Mouse (Mus musculus) intestine, postnatal 0 days (tissue): ENCODE data around the gene Fkbp2. TPM values are rescaled to one million over a fixed set of nuclear protein-coding genes. Genes with fewer than 3 reads are reported as not detected.

ENCODE experiments used
- ATAC-seq: fragments of 200-750 bp; cut with Nextera tagmentation; 2 replicates; pipeline ENCODE4 v1.8.0; 2017; ENCODE audit warnings: mild to moderate bottlenecking, moderate TSS enrichment, moderate library complexity
- H3K27ac ChIP-seq: fragments of 300-500 bp; sonication (generic); 2 replicates; pipeline ENCODE4 v1.5.1; 2014; ENCODE audit warnings: mild to moderate bottlenecking, low read depth, low read length, moderate library complexity
- H3K27me3 ChIP-seq: fragments of 300-500 bp; sonication (generic); replicated peaks from 2 replicates; pipeline ENCODE4 v1.6.1; 2014; ENCODE audit warnings: low read length, mixed read lengths; ENCODE audit not compliant: control insufficient read depth, insufficient read depth
- H3K36me3 ChIP-seq: fragments of 300-500 bp; sonication (generic); 2 replicates; pipeline ENCODE4 v1.6.1; 2014; ENCODE audit warnings: mild to moderate bottlenecking, moderate library complexity; ENCODE audit not compliant: control insufficient read depth, insufficient read depth
- H3K4me1 ChIP-seq: fragments of 300-500 bp; sonication (generic); replicated peaks from 2 replicates; pipeline ENCODE4 v1.6.1; 2014; ENCODE audit warnings: antibody characterized with exemption, low read length, mixed read lengths; ENCODE audit not compliant: control insufficient read depth, insufficient read depth
- H3K4me2 ChIP-seq: fragments of 300-500 bp; sonication (generic); replicated peaks from 2 replicates; pipeline ENCODE4 v1.6.1; 2014; ENCODE audit warnings: low read depth, mild to moderate bottlenecking, moderate library complexity
- H3K4me3 ChIP-seq: fragments of 300-500 bp; sonication (generic); 2 replicates; pipeline ENCODE4 v1.5.1; 2014; ENCODE audit warnings: low read depth, low read length
- H3K9ac ChIP-seq: fragments of 300-500 bp; sonication (generic); 2 replicates; pipeline ENCODE4 v1.6.1; 2014; ENCODE audit warnings: mild to moderate bottlenecking, low read depth, low read length
- H3K9me3 ChIP-seq: fragments of 300-500 bp; sonication (generic); 2 replicates; pipeline ENCODE4 v1.6.1; 2016; ENCODE audit warnings: mixed run types; ENCODE audit not compliant: control insufficient read depth
- CTCF ChIP-seq: sonication (generic); IDR thresholded peaks from 2 replicates; pipeline ENCODE4 v1.5.1; 2016; ENCODE audit warnings: low read depth, mild to moderate bottlenecking, control low read depth, antibody characterized with exemption, moderate library complexity
- WGBS: fragments of 180-500 bp; shearing (Covaris S2); extraction: QIAGEN DNeasy Blood & Tissue Kit; methylation state at CpG from one replicate; pipeline ENCODE4 v1.1.7; 2014; 5-methylcytosine and 5-hydroxymethylcytosine counted together
- polyA plus RNA-seq: library from polyadenylated mRNA; unstranded; fragments of >200 nt; fragmentation: Nextera tagmentation; extraction: Ambion mirVana; gene quantifications from 2 replicates; pipeline ENCODE4 v1.2.1, GENCODE M21; 2015

Gene Fkbp2
- polyA plus RNA-seq, 1 experiment from 2014 or later = 142 TPM

DNA sequence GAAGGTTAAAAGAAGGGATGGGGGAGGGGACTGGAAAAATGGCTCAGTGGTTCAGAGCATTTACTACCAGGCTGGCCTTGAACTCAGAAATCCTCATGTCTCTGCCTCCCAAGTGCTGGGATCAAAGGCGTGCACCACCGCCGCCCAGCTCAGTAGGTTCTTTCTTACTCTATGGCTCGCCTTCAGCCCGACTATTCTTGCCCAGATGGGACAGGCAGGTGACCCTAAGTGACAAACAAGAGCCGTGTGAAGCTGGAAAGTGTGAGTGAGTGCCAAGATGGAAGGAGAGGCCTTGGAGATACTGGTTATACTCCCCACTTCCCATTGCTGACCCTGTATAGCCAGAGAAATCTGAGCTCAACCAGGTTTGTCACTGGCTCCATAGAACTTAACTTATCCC lies 36.6 kb downstream of the Fkbp2 start:
- TF ChIP-seq CTCF = no peak
- Histone ChIP-seq H3K4me3 (no peak overlapping the region), H3K4me2 (no peak overlapping the region), H3K9ac (no peak overlapping the region), H3K27ac (no peak overlapping the region), H3K27me3 (no peaks in the 10 kb centered on the region), H3K4me1 (no peaks in the 10 kb centered on the region), H3K36me3 (peaks cover 3% of the 10 kb centered on the region; the same call in 1 of the 2 replicates), H3K9me3 (no peaks in the 10 kb centered on the region)
- ATAC-seq = no peak
- 90% methylated on average over 6 of the region's 6 CpGs for WGBS

DNA sequence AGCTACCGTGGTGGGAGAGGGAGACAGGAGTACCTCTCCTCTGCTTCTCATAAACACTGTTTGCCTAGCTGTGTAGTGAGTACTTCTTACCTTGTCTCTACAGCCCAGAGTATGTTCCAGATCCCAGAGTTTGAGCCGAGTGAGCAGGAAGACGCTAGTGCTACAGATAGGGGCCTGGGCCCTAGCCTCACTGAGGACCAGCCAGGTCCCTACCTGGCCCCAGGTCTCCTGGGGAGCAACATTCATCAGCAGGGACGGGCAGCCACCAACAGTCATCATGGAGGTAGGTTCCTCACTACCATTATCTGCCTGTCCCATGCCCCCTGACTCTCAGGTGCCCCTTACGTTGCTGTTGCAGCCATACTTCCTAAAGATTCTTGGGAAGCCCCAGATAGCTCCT lies 37.5 kb downstream of the Fkbp2 start:
- Histone ChIP-seq H3K4me1 (no peaks in the 10 kb centered on the region), H3K9me3 (no peaks in the 10 kb centered on the region), H3K27ac (peak overlapping the region; percentile 60; the same call in 1 of the 2 replicates), H3K9ac (peak overlapping the region; percentile 57), H3K36me3 (peaks cover 3% of the 10 kb centered on the region; the same call in 1 of the 2 replicates), H3K4me3 (peak overlapping the region; percentile 94), H3K4me2 (peak overlapping the region; percentile 96), H3K27me3 (no peaks in the 10 kb centered on the region)
- no peak for ATAC-seq
- WGBS = 32% methylated on average over 5 of the region's 5 CpGs
- no peak for TF ChIP-seq CTCF

DNA sequence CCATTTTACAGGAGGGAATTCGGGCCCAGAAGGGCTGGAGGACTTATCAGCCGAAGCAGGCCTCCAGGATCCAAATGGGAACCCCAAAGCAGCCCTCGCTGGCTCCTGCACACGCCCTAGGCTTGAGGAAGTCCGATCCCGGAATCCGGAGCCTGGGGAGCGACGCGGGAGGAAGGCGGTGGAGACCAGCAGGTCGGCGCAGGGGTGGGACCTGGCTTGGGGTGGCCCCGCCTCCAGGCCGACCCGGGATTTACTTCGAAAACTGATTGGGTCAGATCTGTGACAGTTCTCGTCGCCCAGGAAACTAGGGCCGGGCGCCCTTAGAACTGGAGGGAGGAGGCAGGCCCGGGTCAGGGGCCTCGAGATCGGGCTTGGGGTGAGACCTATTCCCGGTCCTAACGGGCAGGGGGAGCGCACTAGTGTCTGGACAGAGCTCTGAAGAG lies 38.0 kb downstream of the Fkbp2 start, which contains the start of gene Gpr137:
Gpr137 (minus strand) TSS at position 232 of the 443 bp plus-strand sequence.
- no peaks in the 10 kb centered on the region for H3K4me1 ChIP-seq
- peak; percentile 85 for ATAC-seq
- under 1% methylated on average over 27 of the region's 27 CpGs for WGBS

DNA sequence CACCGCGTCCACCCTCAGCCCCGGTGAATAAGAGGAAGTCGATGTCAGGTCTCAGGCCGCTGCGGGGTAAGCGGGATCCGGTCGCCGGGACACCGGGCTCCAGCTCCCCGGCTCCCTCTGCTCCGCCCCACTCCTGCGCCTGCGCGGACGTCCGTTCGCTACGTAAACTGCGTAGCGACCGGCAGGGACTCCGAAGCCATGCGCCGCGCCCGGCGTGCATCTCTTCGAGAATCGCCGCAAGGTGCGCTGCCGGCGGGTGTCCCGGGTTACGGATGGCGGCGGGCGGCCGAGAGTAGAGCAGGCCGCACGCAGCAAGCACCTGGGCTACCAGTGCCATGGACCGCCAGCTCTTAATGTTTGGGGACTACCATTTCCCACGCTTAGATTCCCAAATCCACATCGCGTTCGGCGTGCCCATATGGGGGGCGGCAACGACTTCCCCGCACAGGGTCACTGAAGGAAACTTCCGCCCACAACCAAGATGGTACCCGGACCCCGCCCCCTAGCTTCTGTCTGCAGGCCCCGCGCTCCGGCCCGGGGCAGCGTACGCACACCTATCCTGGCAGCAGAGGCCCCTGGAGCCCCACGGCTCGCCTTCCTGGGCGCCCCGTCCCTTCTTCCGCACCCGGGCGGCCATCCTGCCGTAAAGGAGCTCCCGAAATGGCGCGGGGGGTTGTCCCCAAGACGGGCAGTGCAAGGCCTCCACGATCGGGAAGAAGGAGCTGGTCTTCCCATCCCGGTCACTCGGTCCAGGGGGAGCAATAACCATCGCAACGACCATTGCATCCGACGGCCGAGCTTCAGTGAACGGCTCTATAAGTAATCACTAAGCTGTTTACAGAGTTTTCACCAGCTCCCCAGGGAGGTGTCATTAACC lies 38.7 kb downstream of the Fkbp2 start, which contains the start of gene Bad:
Bad (plus strand) TSS at position 490 of the 877 bp plus-strand sequence.
- Histone ChIP-seq H3K27me3 (no peaks in the 10 kb centered on the region), H3K9me3 (no peaks in the 10 kb centered on the region), H3K27ac (peak within 1 kb of the TSS; percentile 96), H3K4me3 (peak within 1 kb of the TSS; percentile 94), H3K9ac (peak within 1 kb of the TSS; percentile 57), H3K4me1 (no peaks in the 10 kb centered on the region), H3K4me2 (peak within 1 kb of the TSS; percentile 96), H3K36me3 (peaks cover 3% of the 10 kb centered on the region; the same call in 1 of the 2 replicates)
- TF ChIP-seq CTCF = peak; percentile 38
- under 1% methylated on average over 83 of the region's 83 CpGs for WGBS
- ATAC-seq = peak; percentile 82

More for the DNA sequence above, 38.0 kb downstream of the Fkbp2 start, which contains the start of gene Gpr137:
- peak within 1 kb of the TSS; percentile 94 for H3K4me3 ChIP-seq
- H3K36me3 ChIP-seq = peaks cover 3% of the 10 kb centered on the region; the same call in 1 of the 2 replicates
- peak within 1 kb of the TSS; percentile 57 for H3K9ac ChIP-seq
- no peaks in the 10 kb centered on the region for H3K9me3 ChIP-seq
- peak within 1 kb of the TSS; percentile 96 for H3K4me2 ChIP-seq
- peak within 1 kb of the TSS; percentile 96 for H3K27ac ChIP-seq
- H3K27me3 ChIP-seq = no peaks in the 10 kb centered on the region
- TF ChIP-seq CTCF = peak; percentile 30; the same call in 1 of the 2 replicates

DNA sequence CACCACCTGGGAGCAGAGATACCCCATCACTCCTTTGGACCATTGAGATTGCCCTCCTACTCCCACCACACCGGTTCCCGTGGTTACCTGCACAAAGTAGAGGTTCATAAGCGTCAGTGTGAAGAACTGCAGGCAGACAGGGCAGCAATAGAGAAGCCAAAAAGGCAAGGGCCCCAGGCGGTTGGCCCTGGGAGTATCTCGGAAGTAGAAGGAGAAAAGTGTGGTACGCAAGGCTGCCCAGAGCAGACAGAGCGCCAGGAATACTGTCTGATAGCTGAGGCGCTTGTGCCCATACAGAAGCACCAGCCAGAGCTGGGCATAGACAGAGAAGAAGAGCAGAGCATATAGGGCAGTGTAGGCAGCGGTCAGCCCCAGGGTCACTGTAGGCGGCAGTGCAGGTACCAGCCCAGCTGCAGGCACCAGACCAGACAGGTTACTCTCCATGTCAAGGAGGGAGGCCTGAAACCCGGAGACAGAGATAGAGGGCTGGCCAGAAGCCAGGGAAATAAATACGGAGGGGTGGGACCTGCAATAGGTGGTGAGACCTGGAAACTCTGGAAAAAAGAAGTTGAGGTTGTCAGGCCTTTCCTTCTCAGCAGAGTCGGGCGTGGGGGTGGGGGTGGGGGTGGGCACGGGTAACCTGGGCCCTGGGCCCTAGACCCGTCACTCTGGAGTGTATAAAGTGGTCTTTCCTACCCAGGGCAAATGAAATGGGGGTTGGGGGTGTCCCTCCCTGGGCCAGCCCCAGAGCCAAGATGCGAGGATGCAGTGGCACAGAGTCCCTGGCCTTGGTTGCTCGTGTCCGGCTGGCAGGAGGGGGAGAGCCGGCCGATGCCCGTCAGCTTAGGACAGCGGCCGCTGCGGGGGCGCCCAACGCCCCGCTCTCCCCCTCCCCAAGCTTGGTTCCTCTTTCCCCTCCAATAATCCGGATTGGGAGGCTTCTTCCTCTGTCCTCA lies 39.6 kb downstream of the Fkbp2 start:
- H3K4me2 ChIP-seq = peak overlapping the region; percentile 96
- ATAC-seq = no peak
- H3K4me3 ChIP-seq = peak overlapping the region; percentile 94
- no peak for TF ChIP-seq CTCF
- H3K9me3 ChIP-seq = no peaks in the 10 kb centered on the region
- H3K4me1 ChIP-seq = no peaks in the 10 kb centered on the region
- H3K27ac ChIP-seq = 0 out of 2 replicates have a peak overlapping the region, but pooled peaks have one; percentile 96
- peaks cover 3% of the 10 kb centered on the region; the same call in 1 of the 2 replicates for H3K36me3 ChIP-seq
- WGBS = 19% methylated on average over 28 of the region's 29 CpGs
- peaks cover 6% of the 10 kb centered on the region; the same call in 1 of the 2 replicates for H3K27me3 ChIP-seq
- H3K9ac ChIP-seq = peak overlapping the region; percentile 57
